Mouse (Mus musculus) CH12.LX (cell line): ENCODE results near the gene Smc1b. TPM values are rescaled to one million over a fixed set of nuclear protein-coding genes. Genes with fewer than 3 reads are reported as not detected.

Source experiments
- DNase-seq: peaks from one replicate; pipeline ENCODE4 v3.0.0-alpha.2; 2013; ENCODE audit errors: extremely low read depth
- H3K27ac ChIP-seq: 2 replicates; pipeline ENCODE4 v1.5.1; 2012; ENCODE audit warnings: low read depth, mild to moderate bottlenecking, control low read depth, moderate library complexity; ENCODE audit not compliant: insufficient read depth
- H3K27me3 ChIP-seq: replicated peaks from 2 replicates; pipeline ENCODE3; 2012; ENCODE audit warnings: inconsistent platforms
- H3K36me3 ChIP-seq, 2 experiments: replicated peaks in 1 of 2; 2 replicates each; pipeline versions ENCODE3 to v1.6.1; 2012; ENCODE audit warnings: inconsistent platforms in 1 of 2, low read length in 1 of 2, mild to moderate bottlenecking in 1 of 2, mixed read lengths in 1 of 2, moderate library complexity in 1 of 2; ENCODE audit not compliant: control insufficient read depth in 1 of 2, insufficient read depth in 1 of 2
- H3K4me1 ChIP-seq, 2 experiments: 2 replicates each; pipeline ENCODE4 v1.6.1; 2012; ENCODE audit warnings: inconsistent platforms in 1 of 2, moderate library complexity in 1 of 2; ENCODE audit not compliant: insufficient read depth in 2 of 2, control insufficient read depth in 1 of 2
- H3K4me2 ChIP-seq: 2 replicates; pipeline ENCODE4 v1.6.1; 2012; ENCODE audit warnings: low read depth, mild to moderate bottlenecking, control low read depth; ENCODE audit not compliant: poor library complexity, insufficient read depth, severe bottlenecking
- H3K4me3 ChIP-seq, 3 experiments: fragments of 150-350 bp in 1 of 3; sonication (generic) in 1 of 3; replicated peaks in 1 of 3; 2 replicates each; pipeline versions ENCODE3 to v1.5.1; 2011 to 2012; ENCODE audit warnings: low read depth in 2 of 3, low read length in 2 of 3, mild to moderate bottlenecking in 2 of 3, moderate library complexity in 2 of 3, control low read depth in 1 of 3, improper control_type of control experiment in 1 of 3, inconsistent platforms in 1 of 3, mixed read lengths in 1 of 3; ENCODE audit not compliant: poor library complexity in 1 of 3
- H3K79me2 ChIP-seq: replicated peaks from 2 replicates; pipeline ENCODE4 v1.6.1; 2012; ENCODE audit warnings: mild to moderate bottlenecking, moderate library complexity; ENCODE audit not compliant: control insufficient read depth, poor library complexity, insufficient read depth, severe bottlenecking; ENCODE audit errors: extremely low read depth
- H3K9ac ChIP-seq: 2 replicates; pipeline ENCODE4 v1.6.1; 2012; ENCODE audit warnings: low read depth, mild to moderate bottlenecking, control low read depth, moderate library complexity; ENCODE audit not compliant: insufficient read depth
- H3K9me3 ChIP-seq: replicated peaks from 2 replicates; pipeline ENCODE3; 2012; ENCODE audit warnings: low read length, inconsistent platforms, mixed read lengths
- BHLHE40 ChIP-seq: IDR thresholded peaks from 2 replicates; pipeline ENCODE4 v1.6.1; 2011; ENCODE audit warnings: mild to moderate bottlenecking, low read depth, low read length, improper control_type of control experiment
- CHD1 ChIP-seq: IDR thresholded peaks from 2 replicates; pipeline ENCODE4 v1.6.1; 2012; ENCODE audit warnings: low read depth, low read length, improper control_type of control experiment, inconsistent platforms
- E2F4 ChIP-seq: IDR thresholded peaks from 2 replicates; pipeline ENCODE4 v1.6.1; 2011; ENCODE audit warnings: low read depth, low read length, improper control_type of control experiment; ENCODE audit not compliant: insufficient replicate concordance
- ELF1 ChIP-seq: IDR thresholded peaks from 2 replicates; pipeline ENCODE4 v1.6.1; 2014; ENCODE audit warnings: low read depth, mild to moderate bottlenecking, inconsistent platforms, low read length, improper control_type of control experiment
- EP300 ChIP-seq: IDR thresholded peaks from 2 replicates; pipeline ENCODE4 v1.6.1; 2011; ENCODE audit warnings: low read length, improper control_type of control experiment
- GABPA ChIP-seq: IDR thresholded peaks from 2 replicates; pipeline ENCODE4 v1.6.1; 2012; ENCODE audit warnings: low read depth, low read length, improper control_type of control experiment, inconsistent platforms; ENCODE audit not compliant: insufficient replicate concordance
- HCFC1 ChIP-seq: IDR thresholded peaks from 2 replicates; pipeline ENCODE4 v1.6.1; 2012; ENCODE audit warnings: low read depth, mild to moderate bottlenecking, inconsistent platforms, low read length, improper control_type of control experiment
- IRF4 ChIP-seq: IDR thresholded peaks from 2 replicates; pipeline ENCODE4 v1.6.1; 2014; ENCODE audit warnings: low read depth, mild to moderate bottlenecking, inconsistent platforms, low read length, improper control_type of control experiment
- JUN ChIP-seq: IDR thresholded peaks from 2 replicates; pipeline ENCODE4 v1.6.1; 2011; ENCODE audit warnings: low read depth, mild to moderate bottlenecking, low read length, improper control_type of control experiment, moderate library complexity; ENCODE audit not compliant: insufficient read depth
- JUND ChIP-seq: conservative IDR thresholded peaks from 2 replicates; pipeline ENCODE4 v1.6.1; 2011; ENCODE audit warnings: low read depth, low read length, improper control_type of control experiment
- KAT2A ChIP-seq: IDR thresholded peaks from 2 replicates; pipeline ENCODE4 v1.6.1; 2012; ENCODE audit warnings: low read length, improper control_type of control experiment, inconsistent platforms; ENCODE audit not compliant: insufficient replicate concordance
- MAFK ChIP-seq: IDR thresholded peaks from 2 replicates; pipeline ENCODE4 v1.6.1; 2011; ENCODE audit warnings: low read length, improper control_type of control experiment; ENCODE audit not compliant: insufficient replicate concordance
- MAZ ChIP-seq: IDR thresholded peaks from 2 replicates; pipeline ENCODE4 v1.6.1; 2012; ENCODE audit warnings: low read depth, mild to moderate bottlenecking, inconsistent platforms, low read length, improper control_type of control experiment, moderate library complexity
- MXI1 ChIP-seq: IDR thresholded peaks from 2 replicates; pipeline ENCODE4 v1.6.1; 2011; ENCODE audit warnings: mild to moderate bottlenecking, low read depth, low read length, improper control_type of control experiment
- MYC ChIP-seq: IDR thresholded peaks from 2 replicates; pipeline ENCODE4 v1.6.1; 2011; ENCODE audit warnings: low read depth, mild to moderate bottlenecking, improper control_type of control experiment, low read length
- NELFE ChIP-seq: IDR thresholded peaks from 2 replicates; pipeline ENCODE4 v1.6.1; 2011; ENCODE audit warnings: low read depth, low read length, improper control_type of control experiment
- NRF1 ChIP-seq: IDR thresholded peaks from 2 replicates; pipeline ENCODE4 v1.6.1; 2014; ENCODE audit warnings: low read depth, mild to moderate bottlenecking, inconsistent platforms, low read length, improper control_type of control experiment, moderate library complexity
- RCOR1 ChIP-seq: conservative IDR thresholded peaks from 2 replicates; pipeline ENCODE4 v1.6.1; 2012; ENCODE audit warnings: low read depth, mild to moderate bottlenecking, inconsistent platforms, low read length, improper control_type of control experiment
- TCF12 ChIP-seq: IDR thresholded peaks from 2 replicates; pipeline ENCODE4 v1.6.1; 2014; ENCODE audit warnings: low read depth, mild to moderate bottlenecking, inconsistent platforms, low read length, improper control_type of control experiment
- USF1 ChIP-seq: IDR thresholded peaks from 2 replicates; pipeline ENCODE4 v1.6.1; 2014; ENCODE audit warnings: low read depth, mild to moderate bottlenecking, inconsistent platforms, low read length, improper control_type of control experiment
- ZNF384 ChIP-seq: IDR thresholded peaks from 2 replicates; pipeline ENCODE4 v1.6.1; 2012; ENCODE audit warnings: low read depth, low read length, improper control_type of control experiment, inconsistent platforms
- dilution Hi-C: fragments of 300-500 bp; cut with MboI; formaldehyde crosslinking; loops from 2 replicates; pipeline ENCODE4 v1.14.3; 2020; ENCODE audit warnings: low sequenced_read_pairs; ENCODE audit not compliant: extremely low pct_unique_long_range_greater_than_20kb, extremely low pct_ligation_motif_present
- in situ Hi-C: fragments of 300-500 bp; cut with MboI; formaldehyde crosslinking; loops from 3 replicates; pipeline ENCODE4 v1.14.3; 2019; ENCODE audit warnings: low sequenced_read_pairs, low pct_ligation_motif_present, low pct_unique_long_range_greater_than_20kb, mixed read lengths
- polyA plus RNA-seq: library from polyadenylated mRNA; unstranded; fragments of >175 nt; gene quantifications from 2 replicates; pipeline ENCODE4 v1.2.1, GENCODE M21; 2012; ENCODE audit warnings: low read depth; ENCODE audit not compliant: insufficient read length
- total RNA-seq, 2 experiments: library from RNA; depleted of rRNA; stranded (reverse); fragments of 300-350 nt in 1 of 2; fragments of >200 nt in 1 of 2; gene quantifications; 2 replicates each; pipeline ENCODE4 v1.2.3; 2012 to 2014

The Smc1b gene
- total and polyA plus RNA-seq, 3 experiments = not detected

- H3K4me2 ChIP-seq = no peak overlapping the region
- H3K27ac ChIP-seq = no peak overlapping the region
- in situ Hi-C loops = no loop called here
- peaks cover 81% of the 10 kb centered on the region for H3K27me3 ChIP-seq
- no peaks in the 10 kb centered on the region for H3K79me2 ChIP-seq
- peaks cover 12% of the 10 kb centered on the region for H3K9me3 ChIP-seq
- no peak for TF ChIP-seq MAFK
- no peak for TF ChIP-seq IRF4
- TF ChIP-seq NELFE = no peak
- TF ChIP-seq TCF12 = no peak
- TF ChIP-seq RCOR1 = no peak
- no peak for TF ChIP-seq MAZ
- TF ChIP-seq MXI1 = no peak
- TF ChIP-seq JUND = no peak
- TF ChIP-seq EP300 = no peak
- TF ChIP-seq ZNF384 = no peak
- no peak for TF ChIP-seq JUN
- no peak for TF ChIP-seq ELF1
- no peak for TF ChIP-seq KAT2A
- no peak for TF ChIP-seq NRF1
- TF ChIP-seq CHD1 = no peak
- no peak for TF ChIP-seq HCFC1
- no peak overlapping the region for H3K9ac ChIP-seq
- no peak overlapping the region for H3K4me3 ChIP-seq
- peak; percentile 98 for DNase-seq
- dilution Hi-C loops = no loop called here
- H3K36me3 ChIP-seq = no peaks in the 10 kb centered on the region
- no peaks in the 10 kb centered on the region for H3K4me1 ChIP-seq
Measured at GRCm38 (mm10) chr15:85177576-85177975, 45.8 kb upstream of the Smc1b start.

DNA sequence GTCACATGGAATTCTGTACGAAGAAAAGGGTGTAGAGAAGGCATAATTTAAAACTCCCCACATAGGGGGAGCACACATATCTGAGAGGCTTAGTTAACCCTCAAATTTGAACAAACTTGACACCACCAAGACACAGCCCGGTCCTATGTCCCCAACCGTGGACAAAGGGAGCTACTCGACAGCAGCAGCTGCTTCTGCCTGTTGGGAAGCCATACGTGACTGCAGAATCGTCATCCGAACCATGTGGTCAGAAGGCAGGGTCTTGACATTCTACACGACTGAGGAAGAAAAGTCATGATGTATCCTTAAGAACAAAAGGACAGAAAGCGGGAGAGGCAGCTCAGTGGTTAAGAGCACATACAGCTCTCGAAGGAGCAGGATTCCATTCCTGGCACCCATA, 42.3 kb upstream of the Smc1b start:
- Histone ChIP-seq H3K9me3 (peaks cover 12% of the 10 kb centered on the region), H3K27me3 (peaks cover 75% of the 10 kb centered on the region), H3K4me1 (no peaks in the 10 kb centered on the region), H3K79me2 (no peaks in the 10 kb centered on the region), H3K27ac (no peak overlapping the region), H3K9ac (no peak overlapping the region), H3K4me3 (no peak overlapping the region), H3K4me2 (no peak overlapping the region), H3K36me3 (no peaks in the 10 kb centered on the region)
- in situ Hi-C loops = no loop called here
- no peak for DNase-seq
- TF ChIP-seq BHLHE40 = no peak
- TF ChIP-seq TCF12 = no peak
- TF ChIP-seq USF1 = no peak
- no peak for TF ChIP-seq E2F4
- no peak for TF ChIP-seq MYC
- TF ChIP-seq MAFK = no peak
- TF ChIP-seq GABPA = no peak
- dilution Hi-C loops = no loop called here
